Mouse (Mus musculus): ENCODE data around the gene Hoxb7. TPM values are rescaled to one million over a fixed set of nuclear protein-coding genes. Genes with fewer than 3 reads are reported as not detected.

The Hoxb7 gene
- polyA plus RNA-seq, 1 experiment from 2014 or later, result 3.7 TPM

DNA sequence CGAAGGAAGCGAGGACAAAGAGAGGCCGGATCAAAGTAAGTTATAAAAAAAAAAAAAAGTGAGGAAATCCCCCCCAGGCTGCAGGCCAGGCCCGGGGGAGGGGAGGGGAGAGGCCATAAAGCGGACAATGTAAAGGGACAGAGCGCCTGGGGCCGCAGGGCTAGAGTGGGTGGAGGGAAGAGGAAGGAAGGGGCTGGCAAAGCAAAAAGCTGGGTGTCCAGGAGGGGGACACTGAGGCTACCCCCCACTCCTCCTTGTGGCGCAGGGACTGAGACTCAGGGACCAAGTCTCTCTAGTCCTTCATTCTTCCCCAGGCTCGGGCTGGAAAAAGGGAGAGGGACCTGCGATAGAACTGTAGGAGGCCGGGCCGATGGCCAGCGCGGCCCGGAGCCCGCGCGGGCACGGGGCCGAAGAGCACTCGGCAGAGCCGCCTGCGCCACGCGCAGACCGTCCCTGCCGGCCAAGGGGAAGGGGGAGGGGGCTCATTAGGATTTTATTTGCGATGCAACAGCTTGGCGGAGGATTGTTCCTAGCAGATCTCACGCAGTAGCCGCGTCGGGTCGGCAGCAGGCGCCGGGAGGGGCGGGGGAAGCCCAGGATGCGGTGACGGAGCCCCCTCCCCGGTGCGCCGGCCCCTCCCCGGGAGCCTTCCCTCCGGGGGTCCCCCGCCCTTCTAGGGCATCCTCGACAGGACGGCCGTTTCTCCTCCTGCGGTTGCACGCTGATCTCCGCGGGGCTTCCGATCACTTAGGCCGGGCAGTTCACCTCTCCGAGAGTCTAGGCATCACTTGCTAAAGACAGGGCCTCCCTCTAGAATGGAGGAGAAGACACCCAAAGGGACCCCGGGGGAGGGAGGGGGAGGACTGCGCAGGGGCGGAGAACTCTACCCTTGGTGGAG lies 14.2 kb upstream of the Hoxb7 start:
- ATAC-seq (ENCODE audit: insufficient number of reproducible peaks, low FRiP score, low TSS enrichment, low read depth) (no peak), DNase-seq (ENCODE audit: low spot score) (peak; percentile 70)
- H3K9me3 ChIP-seq (ENCODE audit: control insufficient read depth, low read length), result no peaks in the 10 kb centered on the region
- peak overlapping the region; percentile 41 for H3K4me2 ChIP-seq (ENCODE audit: low read depth, severe bottlenecking)
- H3K27ac ChIP-seq (replicated peaks; ENCODE audit: low read depth, low read length), result no peak overlapping the region; the same call in 1 of the 2 replicates
- H3K9ac ChIP-seq (ENCODE audit: low read length), result no peak overlapping the region
- peak overlapping the region; percentile 22 for H3K4me3 ChIP-seq (ENCODE audit: low read depth, low read length)
- under 1% methylated on average over 58 of the region's 58 CpGs for whole genome bisulfite sequencing
- H3K36me3 ChIP-seq (ENCODE audit: control insufficient read depth, insufficient read depth, low read length), result no peaks in the 10 kb centered on the region
- peaks cover 93% of the 10 kb centered on the region for H3K27me3 ChIP-seq (ENCODE audit: control insufficient read depth, insufficient read depth, low read length)
- H3K4me1 ChIP-seq (ENCODE audit: control insufficient read depth, insufficient read depth, low read length), result peaks cover 21% of the 10 kb centered on the region

DNA sequence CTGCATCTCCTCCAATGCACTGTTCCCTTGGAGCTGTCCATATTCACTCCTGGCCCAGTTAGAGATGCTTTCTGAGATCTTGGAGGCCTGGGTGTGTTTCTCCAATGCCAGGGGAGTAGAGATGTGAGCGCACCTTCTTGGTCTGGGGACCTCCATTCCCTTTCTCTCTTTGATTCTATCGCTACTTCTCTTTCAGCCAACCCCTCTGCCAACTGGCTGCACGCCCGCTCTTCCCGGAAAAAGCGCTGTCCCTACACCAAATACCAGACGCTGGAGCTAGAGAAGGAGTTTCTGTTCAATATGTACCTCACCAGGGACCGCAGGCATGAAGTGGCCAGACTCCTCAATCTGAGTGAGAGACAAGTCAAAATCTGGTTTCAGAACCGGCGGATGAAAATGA lies 12.0 kb upstream of the Hoxb7 start:
- Histone ChIP-seq H3K27ac (replicated peaks; ENCODE audit: low read depth, low read length) (no peak overlapping the region), H3K9me3 (ENCODE audit: control insufficient read depth, low read length) (no peaks in the 10 kb centered on the region), H3K9ac (ENCODE audit: low read length) (no peak overlapping the region), H3K4me2 (ENCODE audit: low read depth, severe bottlenecking) (no peak overlapping the region), H3K4me1 (ENCODE audit: control insufficient read depth, insufficient read depth, low read length) (peaks cover 21% of the 10 kb centered on the region), H3K36me3 (ENCODE audit: control insufficient read depth, insufficient read depth, low read length) (no peaks in the 10 kb centered on the region), H3K4me3 (ENCODE audit: low read depth, low read length) (no peak overlapping the region), H3K27me3 (ENCODE audit: control insufficient read depth, insufficient read depth, low read length) (peaks cover 95% of the 10 kb centered on the region)
- DNase-seq (ENCODE audit: low spot score) (no peak), ATAC-seq (ENCODE audit: insufficient number of reproducible peaks, low FRiP score, low TSS enrichment, low read depth) (no peak)
- 16% methylated on average over 10 of the region's 10 CpGs for WGBS

DNA sequence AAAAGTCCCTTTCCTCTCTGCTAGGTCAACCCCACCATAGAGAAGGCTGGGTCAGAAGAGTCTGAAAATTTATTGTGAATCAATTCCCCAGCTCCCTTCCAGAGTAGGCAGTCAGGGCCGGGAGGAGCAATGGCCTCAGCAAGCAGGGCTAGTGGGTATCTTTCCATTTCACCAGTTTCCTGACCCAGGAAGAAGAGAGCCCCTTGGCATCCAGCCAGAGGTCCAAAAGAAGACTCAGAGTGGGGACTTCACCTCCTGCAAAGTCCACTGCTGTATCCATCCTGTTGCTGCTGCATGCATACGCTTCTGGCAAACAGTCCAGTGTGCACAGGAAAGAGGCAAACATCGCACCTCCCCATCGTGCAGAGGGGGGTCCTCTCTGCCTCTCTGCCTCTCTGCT lies 10.5 kb upstream of the Hoxb7 start:
- Histone ChIP-seq H3K4me2 (ENCODE audit: low read depth, severe bottlenecking) (no peak overlapping the region), H3K4me3 (ENCODE audit: low read depth, low read length) (no peak overlapping the region), H3K36me3 (ENCODE audit: control insufficient read depth, insufficient read depth, low read length) (no peaks in the 10 kb centered on the region), H3K27ac (replicated peaks; ENCODE audit: low read depth, low read length) (no peak overlapping the region), H3K4me1 (ENCODE audit: control insufficient read depth, insufficient read depth, low read length) (peaks cover 12% of the 10 kb centered on the region), H3K27me3 (ENCODE audit: control insufficient read depth, insufficient read depth, low read length) (peaks cover 95% of the 10 kb centered on the region), H3K9ac (ENCODE audit: low read length) (no peak overlapping the region), H3K9me3 (ENCODE audit: control insufficient read depth, low read length) (no peaks in the 10 kb centered on the region)
- 13% methylated on average over 4 of the region's 4 CpGs for WGBS
- DNase-seq (ENCODE audit: low spot score) (no peak), ATAC-seq (ENCODE audit: insufficient number of reproducible peaks, low FRiP score, low TSS enrichment, low read depth) (no peak)

DNA sequence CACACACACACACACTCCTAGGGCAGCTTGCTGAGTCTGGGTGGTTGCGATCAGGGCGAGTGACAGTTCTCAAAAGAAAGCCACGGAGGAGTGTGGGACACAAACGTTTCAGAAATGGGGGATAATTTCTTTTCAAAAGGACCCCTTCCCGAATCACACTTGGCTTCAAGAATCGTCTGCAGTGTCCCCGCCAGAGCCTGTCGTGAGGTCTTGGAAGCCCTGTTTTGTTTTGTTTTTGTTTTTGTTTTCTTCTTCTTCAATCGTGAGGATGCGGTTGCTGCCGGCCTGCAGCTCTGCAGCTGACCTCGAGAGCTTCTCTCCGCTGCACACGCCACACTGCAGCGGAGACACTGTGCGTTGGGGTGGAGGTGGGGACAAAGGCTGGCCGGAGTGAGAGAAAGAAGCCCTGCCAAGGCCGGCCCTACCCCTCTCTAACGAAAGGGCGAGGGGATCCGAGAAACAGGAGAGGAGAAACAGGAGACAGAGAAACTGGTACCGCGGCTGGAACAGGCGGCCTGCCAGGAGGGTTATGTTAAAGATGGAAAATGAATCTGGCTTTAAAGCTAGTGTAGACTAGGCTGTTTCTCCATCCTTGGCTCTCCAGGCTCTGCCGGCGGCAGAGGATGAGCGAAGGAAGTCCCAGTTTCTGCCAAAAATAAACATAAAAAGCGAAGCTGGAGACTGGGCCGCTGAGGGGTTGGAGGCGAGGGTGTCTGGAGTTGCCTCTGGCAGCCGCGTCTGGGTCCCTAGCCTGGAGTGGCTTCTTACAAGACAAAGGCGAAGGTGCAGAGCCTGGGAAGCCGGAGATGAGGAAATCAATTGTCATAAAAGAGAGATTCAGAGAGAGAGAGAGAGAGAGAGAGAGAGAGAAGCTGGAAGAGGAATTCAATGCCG lies 9.0 kb upstream of the Hoxb7 start:
- under 1% methylated on average over 35 of the region's 35 CpGs for WGBS
- Histone ChIP-seq H3K27me3 (ENCODE audit: control insufficient read depth, insufficient read depth, low read length) (peaks cover 89% of the 10 kb centered on the region), H3K9me3 (ENCODE audit: control insufficient read depth, low read length) (no peaks in the 10 kb centered on the region), H3K27ac (replicated peaks; ENCODE audit: low read depth, low read length) (no peak overlapping the region), H3K9ac (ENCODE audit: low read length) (no peak overlapping the region), H3K4me3 (ENCODE audit: low read depth, low read length) (no peak overlapping the region), H3K36me3 (ENCODE audit: control insufficient read depth, insufficient read depth, low read length) (no peaks in the 10 kb centered on the region), H3K4me2 (ENCODE audit: low read depth, severe bottlenecking) (peak overlapping the region; percentile 19), H3K4me1 (ENCODE audit: control insufficient read depth, insufficient read depth, low read length) (peaks cover 5% of the 10 kb centered on the region; the same call in 1 of the 2 replicates)
- DNase-seq (ENCODE audit: low spot score) (no peak), ATAC-seq (ENCODE audit: insufficient number of reproducible peaks, low FRiP score, low TSS enrichment, low read depth) (no peak)

DNA sequence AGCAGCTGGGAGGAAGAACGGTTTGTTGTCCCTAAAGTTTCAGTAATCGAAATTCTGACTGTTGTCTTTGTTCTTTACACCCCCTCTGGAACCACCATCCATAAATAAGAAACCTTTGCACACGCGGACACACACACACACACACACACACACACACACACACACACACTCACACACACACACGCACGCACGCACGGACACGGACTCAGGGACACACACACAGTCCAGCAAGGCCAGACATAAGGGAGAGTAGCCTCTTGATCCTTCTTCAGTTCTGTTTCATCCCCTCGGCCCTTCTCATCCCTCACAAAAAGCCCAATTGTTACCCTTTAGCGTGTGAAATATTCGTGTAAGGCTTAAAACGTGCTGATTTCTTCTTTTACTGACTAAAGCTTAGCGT lies 8.1 kb upstream of the Hoxb7 start:
- no peak overlapping the region for H3K27ac ChIP-seq (replicated peaks; ENCODE audit: low read depth, low read length)
- H3K9ac ChIP-seq (ENCODE audit: low read length), result no peak overlapping the region
- no peaks in the 10 kb centered on the region for H3K9me3 ChIP-seq (ENCODE audit: control insufficient read depth, low read length)
- H3K4me2 ChIP-seq (ENCODE audit: low read depth, severe bottlenecking), result no peak overlapping the region
- no peak overlapping the region for H3K4me3 ChIP-seq (ENCODE audit: low read depth, low read length)
- ATAC-seq (ENCODE audit: insufficient number of reproducible peaks, low FRiP score, low TSS enrichment, low read depth) (no peak), DNase-seq (ENCODE audit: low spot score) (no peak)
- H3K4me1 ChIP-seq (ENCODE audit: control insufficient read depth, insufficient read depth, low read length), result peaks cover 8% of the 10 kb centered on the region; the same call in 1 of the 2 replicates
- H3K36me3 ChIP-seq (ENCODE audit: control insufficient read depth, insufficient read depth, low read length), result no peaks in the 10 kb centered on the region
- peaks cover 88% of the 10 kb centered on the region for H3K27me3 ChIP-seq (ENCODE audit: control insufficient read depth, insufficient read depth, low read length)
- 7% methylated on average over 14 of the region's 14 CpGs for WGBS

DNA sequence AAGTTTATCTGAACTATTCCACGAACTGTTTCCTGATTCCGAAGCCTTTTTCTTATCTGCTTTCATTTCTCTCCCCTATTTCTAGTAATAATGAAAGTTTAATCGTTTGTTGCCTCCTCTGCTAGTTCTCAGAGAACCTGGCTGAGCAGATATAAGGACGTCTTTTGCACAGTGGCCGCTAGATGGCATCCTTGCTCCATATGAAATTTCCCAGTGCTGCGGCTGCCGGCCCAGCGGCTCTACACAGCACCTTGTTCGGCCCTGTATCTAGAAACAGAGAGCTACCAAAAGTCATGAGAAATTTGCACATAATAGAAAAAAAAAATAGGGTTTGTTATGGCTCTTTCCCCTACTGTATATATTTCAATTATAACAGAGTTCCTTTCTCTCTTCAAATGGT lies 7.7 kb upstream of the Hoxb7 start:
- no peak overlapping the region for H3K4me2 ChIP-seq (ENCODE audit: low read depth, severe bottlenecking)
- WGBS, result under 1% methylated on average over 9 of the region's 9 CpGs
- ATAC-seq (ENCODE audit: insufficient number of reproducible peaks, low FRiP score, low TSS enrichment, low read depth) (no peak), DNase-seq (ENCODE audit: low spot score) (peak; percentile 96)
- H3K9ac ChIP-seq (ENCODE audit: low read length), result no peak overlapping the region
- no peaks in the 10 kb centered on the region for H3K36me3 ChIP-seq (ENCODE audit: control insufficient read depth, insufficient read depth, low read length)
- H3K4me1 ChIP-seq (ENCODE audit: control insufficient read depth, insufficient read depth, low read length), result peaks cover 8% of the 10 kb centered on the region; the same call in 1 of the 2 replicates
- H3K4me3 ChIP-seq (ENCODE audit: low read depth, low read length), result no peak overlapping the region
- H3K27ac ChIP-seq (replicated peaks; ENCODE audit: low read depth, low read length), result no peak overlapping the region
- H3K9me3 ChIP-seq (ENCODE audit: control insufficient read depth, low read length), result no peaks in the 10 kb centered on the region
- peaks cover 87% of the 10 kb centered on the region for H3K27me3 ChIP-seq (ENCODE audit: control insufficient read depth, insufficient read depth, low read length)

DNA sequence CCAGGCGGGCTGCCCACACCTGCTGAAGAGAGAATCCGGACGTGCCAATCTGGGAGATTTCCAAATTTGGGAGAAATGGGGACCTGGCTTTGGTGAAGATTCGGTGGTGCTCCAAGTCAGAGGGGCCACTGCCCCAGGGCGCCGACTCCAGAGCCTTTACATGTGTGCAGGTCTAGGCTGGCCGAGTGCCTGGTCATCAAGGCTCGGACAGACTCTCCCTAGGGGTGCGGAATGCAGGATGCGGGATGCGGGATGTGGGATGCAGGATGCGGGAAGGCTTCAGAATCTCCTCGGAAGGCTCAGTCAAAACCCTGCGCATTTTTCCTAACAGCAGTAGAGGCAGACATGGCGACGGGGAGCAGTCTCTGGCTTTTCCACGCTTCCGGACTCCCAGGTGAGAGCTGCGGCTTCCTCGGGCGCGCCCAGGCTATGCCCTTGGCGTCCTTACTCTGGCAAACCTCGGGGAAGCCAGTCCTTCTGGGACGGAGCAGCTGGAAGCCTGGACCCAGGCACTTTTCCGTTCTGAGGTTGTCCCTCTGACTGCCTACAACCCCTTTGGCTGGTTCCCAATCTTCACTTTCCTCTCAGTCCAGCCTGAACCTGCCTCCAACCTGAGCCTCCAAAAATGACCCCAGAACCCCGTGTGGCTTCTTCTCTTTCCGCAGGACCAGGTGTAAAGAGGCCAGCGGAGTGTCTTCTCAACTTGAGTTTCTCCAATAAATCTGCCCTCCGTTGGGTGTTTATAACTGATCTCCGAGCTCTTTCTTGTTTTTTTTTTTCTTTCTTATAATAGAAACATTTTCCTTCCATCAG lies 6.8 kb upstream of the Hoxb7 start:
- Histone ChIP-seq H3K36me3 (ENCODE audit: control insufficient read depth, insufficient read depth, low read length) (no peaks in the 10 kb centered on the region), H3K4me2 (ENCODE audit: low read depth, severe bottlenecking) (no peak overlapping the region), H3K27me3 (ENCODE audit: control insufficient read depth, insufficient read depth, low read length) (peaks cover 85% of the 10 kb centered on the region), H3K9ac (ENCODE audit: low read length) (no peak overlapping the region), H3K4me1 (ENCODE audit: control insufficient read depth, insufficient read depth, low read length) (peaks cover 12% of the 10 kb centered on the region; the same call in 1 of the 2 replicates), H3K27ac (replicated peaks; ENCODE audit: low read depth, low read length) (no peak overlapping the region), H3K9me3 (ENCODE audit: control insufficient read depth, low read length) (no peaks in the 10 kb centered on the region), H3K4me3 (ENCODE audit: low read depth, low read length) (no peak overlapping the region)
- DNase-seq (ENCODE audit: low spot score) (no peak), ATAC-seq (ENCODE audit: insufficient number of reproducible peaks, low FRiP score, low TSS enrichment, low read depth) (no peak)
- 2% methylated on average over 31 of the region's 31 CpGs for WGBS
